Mouse (Mus musculus) lung, postnatal 0 days (tissue): Measurements from ENCODE around the gene Rph3al.

ENCODE experiments used
- CTCF ChIP-seq: IDR thresholded peaks from 2 replicates; pipeline ENCODE4 v1.5.1; 2016; ENCODE audit warnings: antibody characterized with exemption, mild to moderate bottlenecking
- EP300 ChIP-seq: IDR thresholded peaks from 2 replicates; pipeline ENCODE4 v1.6.1; 2016; ENCODE audit warnings: antibody characterized with exemption, mild to moderate bottlenecking, control low read depth

DNA sequence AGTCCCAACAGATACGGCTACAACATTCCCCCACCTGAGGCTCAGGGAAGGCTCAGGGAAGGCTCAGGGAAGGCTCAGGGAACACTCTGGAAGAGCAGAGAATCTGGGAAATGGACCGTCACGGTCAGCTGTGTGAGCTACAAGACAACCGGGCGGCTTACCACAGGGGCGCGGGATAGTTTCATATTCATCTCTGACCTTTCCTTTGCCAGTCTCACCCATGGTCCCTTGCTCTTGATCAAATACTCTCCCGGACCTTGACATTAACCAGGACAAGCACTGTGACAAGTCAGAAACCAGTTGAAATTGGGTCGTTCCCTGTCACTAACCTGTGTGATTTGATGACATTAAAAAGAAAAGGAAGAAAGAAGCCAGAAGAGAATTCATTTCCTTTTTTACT, 16.7 kb upstream of the Rph3al start:
- no peak for TF ChIP-seq CTCF
- TF ChIP-seq EP300: no peak
